Mouse (Mus musculus) limb, embryonic 11.5 days (tissue): Measurements from ENCODE around the gene Dedd2. TPM values are rescaled to one million over a fixed set of nuclear protein-coding genes. Genes with fewer than 3 reads are reported as not detected.

ENCODE experiments used
- ATAC-seq: fragments of 200-750 bp; cut with Nextera tagmentation; 2 replicates; pipeline ENCODE4 v1.8.0; 2017; ENCODE audit warnings: low read depth; ENCODE audit not compliant: insufficient number of reproducible peaks, low FRiP score, low TSS enrichment
- DNase-seq: peaks from one replicate; pipeline ENCODE4 v3.0.0-alpha.2; 2015; ENCODE audit warnings: low spot score
- H3K27ac ChIP-seq: fragments of 300-500 bp; sonication (generic); replicated peaks from 2 replicates; pipeline ENCODE4 v1.5.1; 2014; ENCODE audit warnings: low read depth, mild to moderate bottlenecking, low read length
- H3K27me3 ChIP-seq: fragments of 300-500 bp; sonication (generic); 2 replicates; pipeline ENCODE4 v1.6.1; 2014; ENCODE audit warnings: mild to moderate bottlenecking, low read length, mixed read lengths; ENCODE audit not compliant: control insufficient read depth, insufficient read depth
- H3K36me3 ChIP-seq: fragments of 300-500 bp; sonication (generic); 2 replicates; pipeline ENCODE4 v1.6.1; 2014; ENCODE audit warnings: mild to moderate bottlenecking, low read length, moderate library complexity, mixed read lengths; ENCODE audit not compliant: control insufficient read depth, insufficient read depth
- H3K4me1 ChIP-seq: fragments of 300-500 bp; sonication (generic); 2 replicates; pipeline ENCODE4 v1.6.1; 2014; ENCODE audit warnings: low read length, mixed read lengths; ENCODE audit not compliant: control insufficient read depth, insufficient read depth
- H3K4me2 ChIP-seq: fragments of 300-500 bp; sonication (generic); 2 replicates; pipeline ENCODE4 v1.6.1; 2014; ENCODE audit warnings: low read depth, mild to moderate bottlenecking, moderate library complexity; ENCODE audit not compliant: severe bottlenecking
- H3K4me3 ChIP-seq: fragments of 300-500 bp; sonication (generic); 2 replicates; pipeline ENCODE4 v1.5.1; 2014; ENCODE audit warnings: low read depth, low read length
- H3K9ac ChIP-seq: fragments of 300-500 bp; sonication (generic); 2 replicates; pipeline ENCODE4 v1.6.1; 2014; ENCODE audit warnings: mild to moderate bottlenecking, low read length
- H3K9me3 ChIP-seq: fragments of 300-500 bp; sonication (generic); 2 replicates; pipeline ENCODE4 v1.6.1; 2016; ENCODE audit warnings: low read length; ENCODE audit not compliant: control insufficient read depth
- WGBS: fragments of 180-500 bp; shearing (Covaris S2); extraction: QIAGEN DNeasy Blood & Tissue Kit; methylation state at CpG from one replicate; pipeline ENCODE4 v1.1.7; 2014; 5-methylcytosine and 5-hydroxymethylcytosine counted together
- polyA plus RNA-seq: library from polyadenylated mRNA; unstranded; fragments of >200 nt; fragmentation: Nextera tagmentation; extraction: Ambion mirVana; gene quantifications from 2 replicates; pipeline ENCODE4 v1.2.1, GENCODE M21; 2014

Gene Dedd2
- polyA plus RNA-seq, 1 experiment from 2014 or later = 9.9 TPM

DNA sequence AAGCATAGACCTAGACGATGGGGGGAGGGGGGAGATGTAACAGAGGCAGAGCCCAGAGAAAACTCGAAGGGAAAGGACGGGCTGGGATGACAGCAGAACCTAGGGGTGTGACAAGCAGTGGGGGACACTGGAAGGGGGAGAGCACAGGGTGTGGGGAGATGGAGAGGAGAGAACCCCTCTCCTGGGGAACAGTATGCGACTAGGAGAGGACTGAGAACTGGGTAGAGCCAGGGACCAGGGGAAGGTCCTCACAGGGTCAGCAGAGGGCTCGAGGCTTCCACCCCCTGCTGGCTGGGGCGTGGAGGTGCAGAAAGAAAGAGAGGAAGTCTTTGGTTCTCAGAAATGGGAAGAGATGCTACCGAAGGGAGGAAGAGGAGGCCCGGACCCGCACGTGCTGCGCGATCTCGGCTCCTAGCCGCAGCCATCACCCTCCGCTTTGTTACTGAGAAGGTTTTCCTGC lies 39.1 kb downstream of the Dedd2 start:
- no peak overlapping the region for H3K27ac ChIP-seq
- 0 out of 2 replicates have a peak overlapping the region, but pooled peaks have one; percentile 10 for H3K4me2 ChIP-seq
- no peak overlapping the region for H3K4me3 ChIP-seq
- no peak overlapping the region for H3K9ac ChIP-seq
- no peaks in the 10 kb centered on the region for H3K9me3 ChIP-seq
- H3K36me3 ChIP-seq = no peaks in the 10 kb centered on the region
- H3K27me3 ChIP-seq = peaks cover 67% of the 10 kb centered on the region
- peaks cover 11% of the 10 kb centered on the region; the same call in 1 of the 2 replicates for H3K4me1 ChIP-seq
- 2% methylated on average over 15 of the region's 15 CpGs for WGBS
- DNase-seq (peak; percentile 58), ATAC-seq (no peak)

DNA sequence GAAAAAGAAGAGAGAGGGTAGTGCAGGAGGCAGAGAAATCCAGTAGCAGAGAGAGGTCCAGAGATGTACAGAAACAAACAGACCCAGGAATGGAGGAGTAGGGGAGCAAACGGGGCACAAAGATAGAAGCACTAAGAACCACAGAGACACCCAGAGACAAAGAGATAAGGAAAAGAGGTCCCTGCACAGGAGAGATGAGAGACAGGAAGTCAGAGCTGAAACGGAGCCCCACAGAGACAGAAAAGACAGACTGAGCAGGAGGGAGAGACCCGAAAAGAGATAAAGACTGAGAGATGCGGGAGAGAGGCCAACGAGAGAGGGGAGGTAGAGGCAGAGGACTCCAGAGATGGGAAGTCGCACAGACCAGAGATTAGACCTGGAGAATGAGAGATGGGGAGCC lies 39.9 kb downstream of the Dedd2 start:
- no peaks in the 10 kb centered on the region for H3K36me3 ChIP-seq
- no peak overlapping the region for H3K4me2 ChIP-seq
- DNase-seq (no peak), ATAC-seq (no peak)
- no peak overlapping the region for H3K9ac ChIP-seq
- no peaks in the 10 kb centered on the region for H3K9me3 ChIP-seq
- H3K4me1 ChIP-seq = peaks cover 11% of the 10 kb centered on the region; the same call in 1 of the 2 replicates
- H3K4me3 ChIP-seq = peak overlapping the region; percentile 45; the same call in 1 of the 2 replicates
- peaks cover 71% of the 10 kb centered on the region for H3K27me3 ChIP-seq
- WGBS = 6% methylated on average over 6 of the region's 6 CpGs
- H3K27ac ChIP-seq = no peak overlapping the region

DNA sequence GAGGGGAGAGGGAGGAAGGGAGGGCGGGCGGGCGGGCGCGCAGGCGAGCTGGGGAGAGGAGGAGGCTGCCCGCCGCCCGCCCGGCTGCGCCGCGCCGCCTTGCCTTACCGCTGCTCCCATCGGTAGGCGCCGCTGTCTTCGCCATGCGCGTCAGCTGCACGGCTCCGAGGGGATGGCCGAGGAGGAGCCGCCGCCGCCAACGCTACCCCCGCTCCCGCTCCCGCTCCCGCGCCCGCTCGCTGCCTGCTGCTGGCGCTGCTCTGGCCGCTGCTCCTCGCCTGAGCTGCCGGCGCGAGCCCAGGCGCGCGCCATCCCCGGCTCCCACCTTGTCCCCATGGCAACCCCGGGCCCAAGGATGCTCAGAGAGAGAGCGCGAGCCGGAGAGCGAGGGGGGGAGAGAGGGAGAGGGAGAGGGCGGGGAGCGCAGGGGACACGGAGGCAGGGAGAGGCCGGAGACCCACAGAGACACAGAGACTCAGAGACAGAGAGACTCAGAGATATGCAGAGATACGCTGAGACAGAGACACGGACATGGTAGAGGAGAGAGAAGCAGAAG lies 40.7 kb downstream of the Dedd2 start, which contains the start of gene Pou2f2:
Gene Pou2f2 (minus strand): TSS at position 121 of the 556 bp plus-strand sequence.
- H3K4me1 ChIP-seq = peaks cover 11% of the 10 kb centered on the region; the same call in 1 of the 2 replicates
- ATAC-seq = peak; percentile 85
- peaks cover 72% of the 10 kb centered on the region for H3K27me3 ChIP-seq
- DNase-seq = peak; percentile 89
- under 1% methylated on average over 30 of the region's 56 CpGs for WGBS
- H3K4me2 ChIP-seq = peak within 1 kb of the TSS; percentile 83
- H3K9ac ChIP-seq = peak within 1 kb of the TSS; percentile 48
- no peaks in the 10 kb centered on the region for H3K36me3 ChIP-seq
- H3K4me3 ChIP-seq = peak within 1 kb of the TSS; percentile 45
- H3K9me3 ChIP-seq = no peaks in the 10 kb centered on the region
- no peak within 1 kb of the TSS for H3K27ac ChIP-seq

DNA sequence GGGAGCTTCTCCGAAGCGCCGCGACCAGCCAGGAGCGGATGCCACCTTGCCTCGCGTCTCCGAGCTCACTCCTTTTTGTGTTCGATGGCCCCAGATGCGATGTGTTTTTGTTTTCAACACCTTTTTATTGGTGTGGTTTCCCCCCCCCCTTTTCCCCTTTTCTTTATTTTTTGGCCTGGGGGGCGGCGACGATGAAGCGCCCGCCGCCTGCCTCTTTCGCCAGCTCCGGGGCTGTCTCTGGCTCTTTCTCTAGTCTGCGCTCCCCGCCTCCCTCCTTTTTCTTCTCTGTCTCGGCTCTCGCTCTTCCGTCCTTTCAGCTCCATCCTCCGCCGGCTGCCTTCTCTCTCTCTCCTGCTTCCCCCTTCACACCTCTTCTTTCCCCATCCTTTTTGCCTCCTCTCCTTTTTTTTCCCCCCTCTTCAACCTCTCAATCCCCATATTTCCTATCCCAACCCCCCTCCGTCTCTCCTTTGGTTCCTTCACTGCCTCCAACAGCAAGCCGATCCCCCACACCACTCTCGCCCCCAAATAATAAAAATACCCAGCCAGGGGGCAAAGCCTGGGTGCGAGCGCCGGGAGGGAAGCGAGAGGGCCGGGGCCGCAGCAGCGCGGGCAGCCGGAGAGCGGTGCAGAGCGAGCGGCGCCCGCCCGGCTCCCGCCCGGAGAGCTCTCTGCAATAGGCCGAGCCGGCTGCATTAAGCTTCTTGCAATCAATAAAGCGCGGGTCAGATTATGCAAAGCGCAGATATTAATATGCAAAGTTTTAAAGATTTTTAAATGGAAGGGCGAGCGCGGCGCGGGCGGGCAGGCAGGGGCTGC lies 41.4 kb downstream of the Dedd2 start:
- ATAC-seq (peak; percentile 74), DNase-seq (peak; percentile 51)
- no peak overlapping the region for H3K27ac ChIP-seq
- peak overlapping the region; percentile 48 for H3K9ac ChIP-seq
- WGBS = under 1% methylated on average over 55 of the region's 56 CpGs
- peak overlapping the region; percentile 83 for H3K4me2 ChIP-seq
- H3K4me1 ChIP-seq = peaks cover 11% of the 10 kb centered on the region; the same call in 1 of the 2 replicates
- H3K27me3 ChIP-seq = peaks cover 72% of the 10 kb centered on the region
- H3K36me3 ChIP-seq = no peaks in the 10 kb centered on the region
- H3K9me3 ChIP-seq = no peaks in the 10 kb centered on the region
- H3K4me3 ChIP-seq = peak overlapping the region; percentile 45

DNA sequence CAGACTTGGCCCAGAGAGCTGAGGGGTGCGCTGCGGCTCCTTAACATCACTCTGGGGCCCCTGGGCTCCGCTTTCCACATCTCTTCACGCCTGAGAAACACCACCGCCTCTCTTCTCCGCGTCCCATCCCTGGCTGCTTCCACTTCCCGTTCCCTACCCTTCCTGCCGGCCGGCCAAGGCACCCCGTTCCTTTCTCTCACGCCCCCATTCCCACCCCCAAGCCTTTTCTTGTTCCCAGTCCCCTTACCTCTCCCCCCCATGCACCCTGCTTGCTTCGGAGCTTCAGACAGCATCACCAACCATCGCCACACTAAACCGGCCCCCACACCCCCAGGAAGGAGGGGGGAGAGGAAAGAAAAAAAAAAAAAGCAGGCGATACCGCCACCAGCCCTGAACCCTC lies 42.1 kb downstream of the Dedd2 start:
- 1% methylated on average over 17 of the region's 17 CpGs for WGBS
- Histone ChIP-seq H3K27me3 (peaks cover 69% of the 10 kb centered on the region), H3K9ac (no peak overlapping the region), H3K27ac (no peak overlapping the region), H3K4me1 (peaks cover 11% of the 10 kb centered on the region; the same call in 1 of the 2 replicates), H3K36me3 (no peaks in the 10 kb centered on the region), H3K4me2 (peak overlapping the region; percentile 83), H3K9me3 (no peaks in the 10 kb centered on the region), H3K4me3 (peak overlapping the region; percentile 45)
- no peak for ATAC-seq
- DNase-seq = no peak

DNA sequence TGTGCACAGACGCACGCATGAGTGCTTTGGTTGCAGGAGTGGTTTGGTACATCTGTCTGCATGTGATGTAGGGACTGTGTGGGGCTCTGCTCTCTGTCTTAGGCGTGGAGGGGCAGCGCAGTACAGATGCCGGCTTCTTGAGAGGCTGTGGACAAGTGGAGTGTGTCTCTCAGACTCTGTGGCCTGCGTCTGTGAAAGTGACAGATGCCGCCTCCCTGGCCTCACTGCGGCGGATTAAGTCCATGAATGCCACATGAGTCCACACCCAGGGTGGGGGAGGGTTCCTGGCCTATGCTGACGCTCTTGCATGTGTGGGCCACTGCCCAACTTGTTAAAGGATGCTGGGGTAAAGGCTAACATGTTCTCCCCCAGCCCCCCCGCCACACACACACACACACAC lies 46.1 kb downstream of the Dedd2 start:
- no peak overlapping the region for H3K4me2 ChIP-seq
- ATAC-seq = no peak
- peaks cover 33% of the 10 kb centered on the region for H3K27me3 ChIP-seq
- no peak overlapping the region for H3K9ac ChIP-seq
- no peak overlapping the region for H3K4me3 ChIP-seq
- H3K36me3 ChIP-seq = no peaks in the 10 kb centered on the region
- 68% methylated on average over 11 of the region's 11 CpGs for WGBS
- H3K9me3 ChIP-seq = no peaks in the 10 kb centered on the region
- DNase-seq = no peak
- H3K4me1 ChIP-seq = peaks cover 4% of the 10 kb centered on the region; the same call in 1 of the 2 replicates
- H3K27ac ChIP-seq = no peak overlapping the region

DNA sequence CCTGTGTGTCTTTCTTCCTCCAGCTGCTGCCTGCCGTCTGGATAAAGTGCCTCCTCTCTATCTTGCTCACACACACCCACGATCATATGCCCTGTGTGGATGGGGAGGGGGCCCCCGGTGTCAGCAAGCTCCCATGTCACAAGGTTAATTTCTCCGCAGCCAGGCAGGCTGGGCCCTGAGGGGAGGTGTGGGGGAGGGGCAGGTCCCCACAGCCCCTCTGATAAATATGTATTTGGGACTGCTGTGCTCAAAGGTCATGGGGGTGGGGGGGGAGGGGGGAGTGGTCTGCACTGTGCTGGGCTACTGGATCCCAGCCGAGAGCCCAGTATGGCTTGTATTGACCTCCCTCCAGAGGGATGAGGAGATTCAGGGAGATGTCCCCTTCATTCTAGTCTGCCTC lies 47.7 kb downstream of the Dedd2 start:
- peaks cover 18% of the 10 kb centered on the region for H3K27me3 ChIP-seq

DNA sequence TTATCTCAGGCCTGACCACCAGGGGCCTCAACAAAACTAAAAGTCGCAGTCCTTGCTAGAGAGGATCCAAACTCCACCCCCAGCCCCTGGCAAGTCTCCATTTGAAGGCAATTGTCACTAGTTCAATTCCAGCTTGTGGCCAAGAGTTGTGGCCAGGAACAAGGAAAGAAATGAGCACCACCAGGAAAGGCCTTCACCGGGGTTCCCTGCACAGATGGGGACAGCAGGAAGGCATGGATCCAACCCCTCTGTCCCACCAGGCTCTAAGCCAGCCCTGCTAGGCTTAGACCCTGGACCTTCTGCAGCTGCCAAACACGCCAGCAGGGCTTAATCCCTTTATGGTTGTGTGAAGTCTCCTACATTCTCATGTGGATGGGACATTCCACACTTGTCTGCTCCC lies 49.8 kb downstream of the Dedd2 start:
- Histone ChIP-seq H3K4me1 (no peaks in the 10 kb centered on the region), H3K36me3 (no peaks in the 10 kb centered on the region), H3K4me3 (no peak overlapping the region), H3K4me2 (no peak overlapping the region), H3K9ac (no peak overlapping the region), H3K9me3 (no peaks in the 10 kb centered on the region), H3K27me3 (peaks cover 2% of the 10 kb centered on the region; the same call in 1 of the 2 replicates), H3K27ac (no peak overlapping the region)
- DNase-seq = no peak
- no peak for ATAC-seq
- WGBS = 27% methylated on average over 3 of the region's 3 CpGs

More for the DNA sequence above, 47.7 kb downstream of the Dedd2 start:
- Histone ChIP-seq H3K36me3 (no peaks in the 10 kb centered on the region), H3K9ac (no peak overlapping the region), H3K4me3 (no peak overlapping the region), H3K9me3 (no peaks in the 10 kb centered on the region), H3K27ac (no peak overlapping the region), H3K4me2 (no peak overlapping the region), H3K4me1 (no peaks in the 10 kb centered on the region)
- ATAC-seq (0 out of 2 replicates have a peak, but pooled peaks have one; percentile 26), DNase-seq (no peak)
- 28% methylated on average over 5 of the region's 5 CpGs for WGBS
